Mouse (Mus musculus) embryonic facial prominence, embryonic 11.5 days (tissue): ENCODE measurements around the gene Kansl1. TPM values are rescaled to one million over a fixed set of nuclear protein-coding genes. Genes with fewer than 3 reads are reported as not detected.

ENCODE experiments used
- ATAC-seq: fragments of 200-750 bp; cut with Nextera tagmentation; replicated peaks from 2 replicates; pipeline ENCODE4 v1.8.0; 2017; ENCODE audit warnings: low read depth; ENCODE audit not compliant: insufficient number of reproducible peaks, low FRiP score, low TSS enrichment
- DNase-seq: peaks from one replicate; pipeline ENCODE4 v3.0.0-alpha.2; 2015; ENCODE audit warnings: low spot score
- H3K27ac ChIP-seq: fragments of 300-500 bp; sonication (generic); replicated peaks from 2 replicates; pipeline ENCODE4 v1.5.1; 2014; ENCODE audit warnings: mild to moderate bottlenecking, low read depth, low read length, control low read depth
- H3K27me3 ChIP-seq: fragments of 300-500 bp; sonication (generic); 2 replicates; pipeline ENCODE4 v1.6.1; 2014; ENCODE audit warnings: mild to moderate bottlenecking, low read length, moderate library complexity, mixed read lengths; ENCODE audit not compliant: control insufficient read depth, insufficient read depth
- H3K36me3 ChIP-seq: fragments of 300-500 bp; sonication (generic); replicated peaks from 2 replicates; pipeline ENCODE4 v1.6.1; 2014; ENCODE audit warnings: low read depth, mild to moderate bottlenecking, low read length, moderate library complexity, mixed read lengths; ENCODE audit not compliant: control insufficient read depth, insufficient read depth
- H3K4me1 ChIP-seq: fragments of 300-500 bp; sonication (generic); 2 replicates; pipeline ENCODE4 v1.6.1; 2014; ENCODE audit warnings: low read length, mixed read lengths; ENCODE audit not compliant: control insufficient read depth, insufficient read depth
- H3K4me2 ChIP-seq: fragments of 300-500 bp; sonication (generic); 2 replicates; pipeline ENCODE4 v1.6.1; 2014; ENCODE audit warnings: low read depth, mild to moderate bottlenecking, control low read depth, low read length, moderate library complexity
- H3K4me3 ChIP-seq: fragments of 300-500 bp; sonication (generic); 2 replicates; pipeline ENCODE4 v1.5.1; 2014; ENCODE audit warnings: low read depth, low read length, control low read depth
- H3K9ac ChIP-seq: fragments of 300-500 bp; sonication (generic); replicated peaks from 2 replicates; pipeline ENCODE4 v1.6.1; 2014; ENCODE audit warnings: mild to moderate bottlenecking, control low read depth, low read length
- H3K9me3 ChIP-seq: fragments of 300-500 bp; sonication (generic); replicated peaks from 2 replicates; pipeline ENCODE4 v1.6.1; 2016; ENCODE audit warnings: mild to moderate bottlenecking, low read length, inconsistent platforms, mixed read lengths; ENCODE audit not compliant: control insufficient read depth
- WGBS: fragments of 180-500 bp; shearing (Covaris S2); extraction: QIAGEN DNeasy Blood & Tissue Kit; methylation state at CpG from one replicate; pipeline ENCODE4 v1.1.7; 2014; 5-methylcytosine and 5-hydroxymethylcytosine counted together
- polyA plus RNA-seq: library from polyadenylated mRNA; unstranded; fragments of >200 nt; fragmentation: Nextera tagmentation; extraction: Ambion mirVana; gene quantifications from 2 replicates; pipeline ENCODE4 v1.2.1, GENCODE M21; 2014

The Kansl1 gene
- polyA plus RNA-seq, 1 experiment from 2014 or later: 33.3 TPM

GRCm38 (mm10) chr11:104445044-104445443 is 23.6 kb downstream of the Kansl1 start:
- 77% methylated on average over 1 of the region's 1 CpGs for WGBS
- Histone ChIP-seq H3K9me3 (no peaks in the 10 kb centered on the region), H3K36me3 (no peaks in the 10 kb centered on the region), H3K27me3 (no peaks in the 10 kb centered on the region), H3K9ac (no peak overlapping the region), H3K4me1 (no peaks in the 10 kb centered on the region), H3K4me3 (no peak overlapping the region), H3K27ac (no peak overlapping the region), H3K4me2 (no peak overlapping the region)
- DNase-seq (no peak), ATAC-seq (no peak)

GRCm38 (mm10) chr11:104443359-104443758 is 25.3 kb downstream of the Kansl1 start:
- 54% methylated on average over 2 of the region's 2 CpGs for WGBS
- Histone ChIP-seq H3K9ac (no peak overlapping the region), H3K27ac (no peak overlapping the region), H3K36me3 (no peaks in the 10 kb centered on the region), H3K9me3 (no peaks in the 10 kb centered on the region), H3K4me3 (peak overlapping the region; percentile 84), H3K27me3 (no peaks in the 10 kb centered on the region), H3K4me2 (peak overlapping the region; percentile 67), H3K4me1 (no peaks in the 10 kb centered on the region)
- DNase-seq (no peak), ATAC-seq (no peak)

DNA sequence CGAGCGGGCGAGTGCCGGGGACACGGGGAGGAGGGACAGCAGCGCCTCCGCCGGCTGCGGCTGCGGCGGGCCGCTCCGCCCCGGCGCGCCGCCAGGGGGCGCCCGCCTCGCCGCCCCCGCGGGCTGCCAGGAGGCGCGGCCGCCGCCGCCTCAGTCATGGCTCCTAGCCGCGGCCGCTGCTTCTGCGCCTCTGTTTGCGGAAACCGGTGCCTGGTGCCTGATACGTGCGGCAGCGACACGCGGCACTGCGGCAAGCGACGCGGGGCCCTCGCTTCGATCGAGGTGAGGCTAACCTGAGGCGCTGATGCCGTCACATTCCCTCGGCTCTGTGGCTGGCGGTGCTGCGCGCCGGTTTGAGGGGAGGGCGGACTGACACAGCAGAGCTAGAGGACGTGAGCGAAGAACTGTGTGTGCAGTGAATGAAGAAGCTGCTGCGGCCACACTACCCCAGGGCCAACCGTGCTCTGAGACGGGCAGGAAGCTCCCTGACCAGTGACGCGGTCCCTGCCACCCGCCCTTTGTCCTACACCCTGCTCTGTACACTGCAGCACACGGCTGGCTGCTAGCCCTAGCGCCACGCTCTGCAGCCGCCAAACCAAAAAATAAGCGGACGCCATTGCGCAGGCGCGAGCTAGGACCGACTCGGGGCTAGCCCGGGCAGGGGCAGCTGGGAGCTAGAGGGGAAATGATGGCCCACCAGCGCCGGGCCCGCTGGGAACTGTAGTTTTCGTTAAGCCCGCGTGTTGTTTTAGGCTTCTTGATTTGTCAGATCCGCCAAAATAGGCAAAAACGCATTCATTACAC is 26.1 kb downstream of the Kansl1 start:
- under 1% methylated on average over 77 of the region's 82 CpGs for WGBS
- Histone ChIP-seq H3K9me3 (no peaks in the 10 kb centered on the region), H3K27ac (peak overlapping the region; percentile 100), H3K27me3 (no peaks in the 10 kb centered on the region), H3K9ac (peak overlapping the region; percentile 100), H3K4me1 (no peaks in the 10 kb centered on the region), H3K4me3 (peak overlapping the region; percentile 84), H3K36me3 (no peaks in the 10 kb centered on the region), H3K4me2 (peak overlapping the region; percentile 67)
- DNase-seq (peak; percentile 96), ATAC-seq (peak; percentile 98)

- WGBS: under 1% methylated on average over 41 of the region's 92 CpGs
- Histone ChIP-seq H3K36me3 (no peaks in the 10 kb centered on the region), H3K27ac (peak overlapping the region; percentile 100), H3K4me2 (peak overlapping the region; percentile 26), H3K27me3 (no peaks in the 10 kb centered on the region), H3K9ac (peak overlapping the region; percentile 100), H3K4me1 (no peaks in the 10 kb centered on the region), H3K9me3 (no peaks in the 10 kb centered on the region), H3K4me3 (peak overlapping the region; percentile 84)
- peak; percentile 85 for DNase-seq
- ATAC-seq: peak; percentile 65
These were observed 27.0 kb downstream of the Kansl1 start for GRCm38 (mm10) chr11:104441475-104442332.

- WGBS: under 1% methylated on average over 20 of the region's 20 CpGs
These were observed 27.9 kb downstream of the Kansl1 start for GRCm38 (mm10) chr11:104440521-104441474.

DNA sequence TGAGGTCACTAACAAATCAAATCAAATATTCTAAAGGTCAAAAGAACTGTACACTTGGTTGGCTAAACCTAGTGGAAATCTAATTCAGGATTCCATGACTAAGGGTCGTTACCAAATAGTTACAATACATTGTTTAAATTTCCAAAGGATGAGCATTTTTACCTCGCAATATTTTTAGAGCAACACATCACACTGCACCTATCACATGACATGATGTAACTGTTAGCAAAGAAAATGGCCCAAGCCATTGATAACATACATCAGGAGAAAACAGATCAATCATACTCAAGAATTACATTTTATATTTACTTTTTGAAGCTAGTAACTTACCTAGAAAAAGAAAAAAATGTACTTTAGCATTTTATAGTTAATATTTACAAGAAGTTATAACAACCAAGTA is 29.0 kb downstream of the Kansl1 start:
- 58% methylated on average over 2 of the region's 2 CpGs for WGBS
- H3K27ac ChIP-seq: no peak overlapping the region
- no peak overlapping the region for H3K4me2 ChIP-seq
- H3K36me3 ChIP-seq: no peaks in the 10 kb centered on the region
- DNase-seq: no peak
- no peaks in the 10 kb centered on the region for H3K4me1 ChIP-seq
- no peak for ATAC-seq
- H3K27me3 ChIP-seq: no peaks in the 10 kb centered on the region
- no peaks in the 10 kb centered on the region for H3K9me3 ChIP-seq
- H3K9ac ChIP-seq: no peak overlapping the region
- no peak overlapping the region for H3K4me3 ChIP-seq

More at GRCm38 (mm10) chr11:104440521-104441474, 27.9 kb downstream of the Kansl1 start:
- H3K9me3 ChIP-seq: no peaks in the 10 kb centered on the region
- peak overlapping the region; percentile 37 for H3K4me2 ChIP-seq
- peak; percentile 50 for DNase-seq
- H3K4me3 ChIP-seq: peak overlapping the region; percentile 84
- H3K27me3 ChIP-seq: no peaks in the 10 kb centered on the region
- peak overlapping the region; percentile 100 for H3K9ac ChIP-seq
- no peaks in the 10 kb centered on the region for H3K4me1 ChIP-seq
- no peaks in the 10 kb centered on the region for H3K36me3 ChIP-seq
- peak overlapping the region; percentile 100 for H3K27ac ChIP-seq
- ATAC-seq: no peak

DNA sequence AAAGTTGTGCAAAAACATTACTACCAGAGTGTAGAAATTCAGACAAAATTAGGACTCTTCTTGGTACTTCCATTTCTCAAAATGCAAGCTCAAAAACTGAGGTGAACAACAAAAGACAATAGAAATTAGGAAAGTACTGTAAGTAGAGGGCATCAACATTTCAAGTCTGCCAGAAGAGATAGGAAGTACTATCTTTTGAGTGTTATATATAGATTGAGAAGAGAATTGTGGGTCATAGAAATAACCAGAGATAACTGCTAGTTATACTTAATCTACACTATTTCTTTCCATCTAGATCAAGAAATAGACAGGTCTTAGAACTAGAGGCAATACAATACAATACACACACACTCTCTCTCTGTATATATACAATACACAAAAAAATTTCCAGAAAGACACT is 30.2 kb downstream of the Kansl1 start:
- Histone ChIP-seq H3K4me1 (no peaks in the 10 kb centered on the region), H3K9ac (no peak overlapping the region), H3K9me3 (no peaks in the 10 kb centered on the region), H3K4me2 (no peak overlapping the region), H3K36me3 (no peaks in the 10 kb centered on the region), H3K27ac (no peak overlapping the region), H3K27me3 (no peaks in the 10 kb centered on the region), H3K4me3 (no peak overlapping the region)
- ATAC-seq (no peak), DNase-seq (no peak)
